Mouse (Mus musculus): ENCODE results near the gene Btn1a1. TPM values are rescaled to one million over a fixed set of nuclear protein-coding genes. Genes with fewer than 3 reads are reported as not detected.

Gene Btn1a1
- polyA plus RNA-seq, 1 experiment from 2014 or later, result 0.14 TPM

GRCm38 (mm10) chr13:23437908-23438307, 27.8 kb downstream of the Btn1a1 start:
- Histone ChIP-seq H3K27me3 (replicated peaks; ENCODE audit: insufficient read depth, low read length) (no peaks in the 10 kb centered on the region), H3K27ac (ENCODE audit: low read length) (peak overlapping the region; percentile 78), H3K9ac (replicated peaks; ENCODE audit: low read depth) (peak overlapping the region; percentile 58), H3K9me3 (ENCODE audit: low read length) (no peaks in the 10 kb centered on the region), H3K4me3 (ENCODE audit: low read depth, low read length) (peak overlapping the region; percentile 59), H3K4me2 (replicated peaks; ENCODE audit: low read depth, low read length) (peak overlapping the region; percentile 58), H3K36me3 (ENCODE audit: insufficient read depth, low read length) (no peaks in the 10 kb centered on the region), H3K4me1 (ENCODE audit: insufficient read depth, low read depth, low read length) (peaks cover 4% of the 10 kb centered on the region; the same call in 1 of the 2 replicates)
- ATAC-seq (peak; percentile 83), DNase-seq (ENCODE audit: low spot score) (peak; percentile 81)
- under 1% methylated on average over 17 of the region's 17 CpGs for WGBS
- no peak for TF ChIP-seq EP300 (IDR thresholded peaks at IDR 0.05)

- peak; percentile 80 for DNase-seq (ENCODE audit: low spot score)
- Histone ChIP-seq H3K36me3 (ENCODE audit: insufficient read depth, low read length) (no peaks in the 10 kb centered on the region), H3K27ac (ENCODE audit: low read length) (peak overlapping the region; percentile 78), H3K27me3 (replicated peaks; ENCODE audit: insufficient read depth, low read length) (no peaks in the 10 kb centered on the region), H3K9ac (replicated peaks; ENCODE audit: low read depth) (peak overlapping the region; percentile 58), H3K4me2 (replicated peaks; ENCODE audit: low read depth, low read length) (peak overlapping the region; percentile 58), H3K9me3 (ENCODE audit: low read length) (no peaks in the 10 kb centered on the region), H3K4me1 (ENCODE audit: insufficient read depth, low read depth, low read length) (peaks cover 4% of the 10 kb centered on the region; the same call in 1 of the 2 replicates), H3K4me3 (ENCODE audit: low read depth, low read length) (peak overlapping the region; percentile 59)
- whole genome bisulfite sequencing, result under 1% methylated on average over 32 of the region's 32 CpGs
- peak; percentile 18; the same call in 1 of the 2 replicates for ATAC-seq
- TF ChIP-seq EP300 (IDR thresholded peaks at IDR 0.05) (no peak), CTCF (IDR thresholded peaks at IDR 0.05) (no peak)
Measured at GRCm38 (mm10) chr13:23436861-23437822, 28.6 kb downstream of the Btn1a1 start.

GRCm38 (mm10) chr13:23436231-23436661, 29.5 kb downstream of the Btn1a1 start:
- Histone ChIP-seq H3K4me1 (ENCODE audit: insufficient read depth, low read depth, low read length) (peaks cover 4% of the 10 kb centered on the region; the same call in 1 of the 2 replicates), H3K4me3 (ENCODE audit: low read depth, low read length) (peak overlapping the region; percentile 59; the same call in 1 of the 2 replicates), H3K27me3 (replicated peaks; ENCODE audit: insufficient read depth, low read length) (no peaks in the 10 kb centered on the region), H3K27ac (ENCODE audit: low read length) (no peak overlapping the region), H3K4me2 (replicated peaks; ENCODE audit: low read depth, low read length) (peak overlapping the region; percentile 48; the same call in 1 of the 2 replicates), H3K36me3 (ENCODE audit: insufficient read depth, low read length) (no peaks in the 10 kb centered on the region), H3K9ac (replicated peaks; ENCODE audit: low read depth) (no peak overlapping the region), H3K9me3 (ENCODE audit: low read length) (no peaks in the 10 kb centered on the region)
- ATAC-seq (no peak), DNase-seq (ENCODE audit: low spot score) (peak; percentile 71)
- no peak for TF ChIP-seq CTCF (IDR thresholded peaks at IDR 0.05)
- 2% methylated on average over 11 of the region's 11 CpGs for WGBS

GRCm38 (mm10) chr13:23435676-23436075, 30.0 kb downstream of the Btn1a1 start:
- no peaks in the 10 kb centered on the region for H3K9me3 ChIP-seq (ENCODE audit: low read length)
- ATAC-seq, result no peak
- H3K36me3 ChIP-seq (ENCODE audit: insufficient read depth, low read length), result no peaks in the 10 kb centered on the region
- WGBS, result 2% methylated on average over 12 of the region's 12 CpGs
- peak overlapping the region; percentile 31 for H3K4me3 ChIP-seq (ENCODE audit: low read depth, low read length)
- H3K4me2 ChIP-seq (replicated peaks; ENCODE audit: low read depth, low read length), result peak overlapping the region; percentile 48
- no peak overlapping the region for H3K9ac ChIP-seq (replicated peaks; ENCODE audit: low read depth)
- no peaks in the 10 kb centered on the region for H3K27me3 ChIP-seq (replicated peaks; ENCODE audit: insufficient read depth, low read length)
- TF ChIP-seq EP300 (IDR thresholded peaks at IDR 0.05), result no peak
- no peak for TF ChIP-seq CTCF (IDR thresholded peaks at IDR 0.05)
- H3K27ac ChIP-seq (ENCODE audit: low read length), result no peak overlapping the region
- H3K4me1 ChIP-seq (ENCODE audit: insufficient read depth, low read depth, low read length), result peaks cover 4% of the 10 kb centered on the region; the same call in 1 of the 2 replicates
- peak; percentile 27 for DNase-seq (ENCODE audit: low spot score)

- Histone ChIP-seq H3K4me1 (ENCODE audit: insufficient read depth, low read depth, low read length) (peaks cover 4% of the 10 kb centered on the region; the same call in 1 of the 2 replicates), H3K9ac (replicated peaks; ENCODE audit: low read depth) (no peak overlapping the region), H3K4me3 (ENCODE audit: low read depth, low read length) (no peak overlapping the region), H3K27me3 (replicated peaks; ENCODE audit: insufficient read depth, low read length) (no peaks in the 10 kb centered on the region), H3K4me2 (replicated peaks; ENCODE audit: low read depth, low read length) (peak overlapping the region; percentile 48; the same call in 1 of the 2 replicates), H3K9me3 (ENCODE audit: low read length) (no peaks in the 10 kb centered on the region), H3K36me3 (ENCODE audit: insufficient read depth, low read length) (no peaks in the 10 kb centered on the region), H3K27ac (ENCODE audit: low read length) (no peak overlapping the region)
- TF ChIP-seq CTCF (IDR thresholded peaks at IDR 0.05), result no peak
- no peak for TF ChIP-seq EP300 (IDR thresholded peaks at IDR 0.05)
- ATAC-seq (no peak), DNase-seq (ENCODE audit: low spot score) (no peak)
- 25% methylated on average over 4 of the region's 4 CpGs for WGBS
Measured at GRCm38 (mm10) chr13:23435241-23435640, 30.5 kb downstream of the Btn1a1 start.

GRCm38 (mm10) chr13:23434426-23434825, 31.3 kb downstream of the Btn1a1 start:
- Histone ChIP-seq H3K9ac (replicated peaks; ENCODE audit: low read depth) (no peak overlapping the region), H3K27me3 (replicated peaks; ENCODE audit: insufficient read depth, low read length) (no peaks in the 10 kb centered on the region), H3K27ac (ENCODE audit: low read length) (no peak overlapping the region), H3K4me2 (replicated peaks; ENCODE audit: low read depth, low read length) (no peak overlapping the region), H3K36me3 (ENCODE audit: insufficient read depth, low read length) (no peaks in the 10 kb centered on the region), H3K9me3 (ENCODE audit: low read length) (no peaks in the 10 kb centered on the region), H3K4me3 (ENCODE audit: low read depth, low read length) (no peak overlapping the region), H3K4me1 (ENCODE audit: insufficient read depth, low read depth, low read length) (peaks cover 7% of the 10 kb centered on the region; the same call in 1 of the 2 replicates)
- no peak for ATAC-seq
- TF ChIP-seq CTCF (IDR thresholded peaks at IDR 0.05) (no peak), EP300 (IDR thresholded peaks at IDR 0.05) (no peak)
- DNase-seq (ENCODE audit: low spot score), result no peak
- WGBS, result 25% methylated on average over 7 of the region's 7 CpGs

Measured in lung, postnatal 0 days (tissue).